Mouse (Mus musculus) frontal cortex, postnatal 36 days (tissue): ENCODE results near the gene Stxbp2.

Experiments used
- DNase-seq, 2 experiments: peaks; one replicate each; pipeline ENCODE4 v3.0.0; 2022; ENCODE audit warnings: low spot score in 2 of 2

Stxbp2 gene

GRCm38 (mm10) chr8:3682435-3682834 is 51.7 kb downstream of the Stxbp2 start:
- no peak for DNase-seq

GRCm38 (mm10) chr8:3683408-3684176 is 52.8 kb downstream of the Stxbp2 start:
- no peak for DNase-seq

DNA sequence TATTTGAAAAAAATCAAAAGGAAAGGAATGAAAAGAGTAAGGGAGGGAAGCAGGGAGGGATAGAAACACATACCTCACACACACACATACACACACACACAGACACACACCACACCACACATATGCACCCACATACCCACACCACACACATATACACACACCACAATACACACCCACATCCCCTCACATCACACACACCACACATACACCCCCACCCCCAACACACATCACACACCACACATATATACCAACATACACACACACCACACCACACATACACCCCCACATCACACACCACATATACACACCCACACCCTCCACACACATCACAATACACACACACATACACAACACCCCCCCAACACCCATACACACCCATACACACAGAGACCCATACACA is 53.8 kb downstream of the Stxbp2 start:
- DNase-seq: no peak

- DNase-seq: no peak
Measured at GRCm38 (mm10) chr8:3685422-3685821, 54.7 kb downstream of the Stxbp2 start.

DNA sequence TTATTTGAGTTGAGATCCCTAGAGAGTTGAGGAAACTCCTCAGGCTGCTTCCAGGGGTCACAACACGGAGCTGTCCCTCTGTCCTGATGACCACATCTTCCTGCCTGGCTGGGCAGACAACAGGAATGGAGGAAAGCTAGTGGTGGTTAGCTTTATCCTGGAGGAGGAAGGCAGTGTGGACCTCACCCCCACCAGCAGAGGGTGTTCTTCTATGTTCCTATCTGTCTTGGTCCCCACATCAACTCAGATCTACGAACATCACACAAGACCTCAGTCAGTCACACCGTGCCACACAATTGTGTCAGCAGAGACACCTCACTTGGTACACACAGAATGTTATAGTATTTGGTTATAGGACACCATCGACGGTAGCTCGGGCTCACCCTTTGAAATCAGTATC is 56.8 kb downstream of the Stxbp2 start:
- DNase-seq: no peak

GRCm38 (mm10) chr8:3690774-3691173 is 60.0 kb downstream of the Stxbp2 start:
- no peak for DNase-seq
